Mouse (Mus musculus) heart, postnatal 0 days (tissue): Measurements from ENCODE around the gene Sp9.

Experiments
- CTCF ChIP-seq: IDR thresholded peaks from 2 replicates; pipeline ENCODE4 v1.5.1; 2016; ENCODE audit warnings: antibody characterized with exemption, control low read depth, low read depth
- EP300 ChIP-seq: IDR thresholded peaks from 2 replicates; pipeline ENCODE4 v1.6.1; 2016; ENCODE audit warnings: antibody characterized with exemption, low read depth

GRCm38 (mm10) chr2:73273249-73274118 is 1.8 kb downstream of the Sp9 start:
- TF ChIP-seq EP300 (no peak), CTCF (no peak)
